Mouse (Mus musculus): ENCODE results near the gene Vmn1r49.
"Not testable (repeated sequence)": the region's sequence is repeated elsewhere in the genome, so short reads cannot be mapped to it uniquely, and the experiment has no call there.

Gene Vmn1r49

DNA sequence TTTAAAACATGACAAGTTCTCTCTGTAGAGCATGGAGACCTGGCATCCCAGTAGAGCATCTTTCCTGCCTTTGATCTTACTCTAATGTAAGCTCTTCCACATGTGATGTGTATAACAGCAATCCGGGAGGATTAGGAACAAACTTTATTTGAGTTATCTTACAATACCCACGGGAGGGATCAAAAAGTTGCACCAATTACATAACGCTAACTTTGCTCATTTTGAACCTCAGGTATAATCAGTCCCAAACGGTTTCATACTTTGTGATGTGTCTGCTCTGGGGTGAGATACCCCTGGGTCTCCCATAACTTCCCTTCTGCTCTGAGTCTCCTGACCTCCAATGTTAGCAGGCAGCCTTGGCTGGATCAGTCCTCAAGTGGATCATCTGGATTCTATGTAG, at the start of gene Vmn1r49:
Gene Vmn1r49 (minus strand): TSS at position 101 of the 400 bp plus-strand sequence.
- no peak for DNase-seq (ENCODE audit: low read depth)

DNA sequence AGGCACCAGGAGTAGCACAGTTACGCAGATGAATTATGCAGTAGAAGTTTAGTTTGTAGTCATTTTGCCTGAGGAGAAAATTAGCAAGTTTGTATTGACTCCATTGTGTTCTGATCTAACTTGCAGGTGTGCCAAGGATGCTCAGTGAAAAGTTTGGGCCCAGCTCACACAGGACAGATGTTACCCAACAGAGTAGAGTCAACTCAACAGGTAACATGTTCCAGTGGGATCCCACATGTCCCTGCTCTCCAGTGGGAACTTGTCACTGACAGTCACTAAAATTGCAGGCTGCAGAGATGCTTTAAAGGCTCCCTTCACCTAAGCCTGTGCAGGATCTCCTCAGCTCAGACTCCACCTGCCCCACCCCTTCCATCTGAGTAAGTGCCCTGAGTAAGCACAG, 44.0 kb upstream of the Vmn1r49 start, which contains the start of gene Vmn1r51:
Gene Vmn1r51 (plus strand): TSS at position 301 of the 400 bp plus-strand sequence.
- DNase-seq (ENCODE audit: low read depth), result not testable (repeated sequence)

DNA sequence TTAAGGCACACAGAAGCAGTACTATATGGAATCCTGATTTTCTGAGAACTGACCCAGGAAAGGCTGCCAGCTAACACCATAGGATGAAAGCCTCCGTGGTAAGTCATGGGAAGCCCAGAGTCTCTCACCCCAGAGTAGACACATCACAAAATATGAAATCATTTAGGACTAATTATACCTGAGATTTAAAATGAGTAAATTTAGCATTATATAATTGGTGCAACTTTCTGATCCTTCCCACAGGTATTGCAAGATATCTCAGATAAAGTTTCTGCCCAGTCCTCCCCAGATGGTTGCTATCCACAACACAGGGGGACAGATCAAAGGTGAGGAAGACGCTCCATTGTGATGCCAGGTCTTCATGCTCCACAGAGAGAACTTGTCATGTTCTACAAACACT, 22.8 kb upstream of the Vmn1r49 start, which contains the start of gene Vmn1r50:
Gene Vmn1r50 (plus strand): TSS at position 301 of the 400 bp plus-strand sequence.
- DNase-seq (ENCODE audit: low read depth), result no peak

DNA sequence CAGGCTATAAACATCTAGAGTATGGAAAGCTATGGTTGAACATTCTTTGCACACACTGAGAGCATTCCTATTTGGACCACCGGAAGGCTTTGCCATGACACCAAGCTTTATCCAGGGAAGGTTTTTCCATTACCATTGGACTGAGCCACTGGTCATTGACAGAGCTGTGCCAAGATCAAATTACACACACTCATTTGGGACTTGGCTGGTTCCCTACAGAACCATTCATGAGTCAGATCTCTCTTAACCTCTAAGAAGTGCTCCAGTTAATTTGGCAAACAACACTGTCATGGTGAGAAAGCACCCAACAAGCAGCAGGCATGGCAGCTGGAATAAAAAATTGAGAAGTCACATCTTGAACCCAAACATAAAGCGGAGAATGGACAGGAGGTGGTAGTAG, 22.3 kb upstream of the Vmn1r49 start:
- DNase-seq (ENCODE audit: low read depth), result no peak

DNA sequence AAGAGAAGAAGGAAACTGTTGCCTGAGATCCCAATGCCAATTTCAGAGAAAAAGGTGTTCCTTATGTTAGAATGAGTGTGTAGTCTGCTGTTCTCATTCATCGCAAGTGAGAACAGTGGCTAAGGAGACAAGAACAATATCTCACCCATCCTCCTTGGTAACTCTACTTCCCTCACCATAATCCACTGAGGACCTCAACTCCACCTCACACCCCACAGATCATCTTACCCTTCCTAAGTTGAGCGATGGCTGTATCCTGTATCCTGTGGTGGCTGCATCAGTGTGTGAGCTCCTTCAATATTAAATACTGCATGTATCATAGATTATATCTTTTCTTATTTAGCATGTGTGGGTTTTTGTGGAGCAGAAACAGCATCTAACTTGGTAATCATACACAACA, 41.6 kb downstream of the Vmn1r49 start, which contains the start of gene Vmn1r48:
Gene Vmn1r48 (minus strand): TSS at position 101 of the 400 bp plus-strand sequence.
- not testable (repeated sequence) for DNase-seq (ENCODE audit: low read depth)

Data from c-Kit-positive CD71-negative TER-119-negative erythroid progenitor cells, embryonic 14.5 days (primary cell).